Mouse (Mus musculus) gastrocnemius, adult 18-20 months (tissue): Measurements from ENCODE around the gene Homez. TPM values are rescaled to one million over a fixed set of nuclear protein-coding genes. Genes with fewer than 3 reads are reported as not detected.

Experiments used
- total RNA-seq, 2 experiments: library from RNA; stranded (reverse); gene quantifications; 2 replicates each; pipeline ENCODE4 v1.2.3; 2021

The Homez gene
- total RNA-seq, 2 experiments from 2014 or later, result 4.3 to 5.1 TPM

Other genes with a start within 250 kb of the Homez start
- gene Psmb11, start 249.5 kb downstream of the Homez start, total RNA-seq, result not detected
- gene Gm17606, start 230.0 kb downstream of the Homez start, total RNA-seq, result not detected
- under 1 TPM; 0.07 to 0.11 TPM for gene Cdh24, start 229.6 kb downstream of the Homez start, total RNA-seq
- gene 1700123O20Rik, start 184.7 kb downstream of the Homez start, total RNA-seq, result 10 to 100 TPM in 1 of 2 experiments, 1 to 10 TPM in 1; 7.8 to 10.6 TPM
- 10 to 100 TPM; 62.6 to 72.6 TPM for gene Acin1, start 184.0 kb downstream of the Homez start, total RNA-seq
- gene Gm29776, start 172.1 kb downstream of the Homez start, total RNA-seq, result not detected
- gene Cebpe, start 158.8 kb downstream of the Homez start, total RNA-seq, result not detected
- gene Slc7a8, start 89.0 kb downstream of the Homez start, total RNA-seq, result 10 to 100 TPM; 10.7 to 24.4 TPM
- gene Rnf212b, start 56.8 kb downstream of the Homez start, total RNA-seq, result 1 to 10 TPM; 3.0 to 4.1 TPM
- 1 to 10 TPM; 2.4 to 4.5 TPM for gene Ppp1r3e, start 6.6 kb upstream of the Homez start, total RNA-seq
- gene Bcl2l2, start 12.4 kb upstream of the Homez start, total RNA-seq, result 10 to 100 TPM; 22.3 to 27.3 TPM
- 1 to 10 TPM; 2.9 to 3.0 TPM for gene Gm20521, start 12.5 kb upstream of the Homez start, total RNA-seq
- gene Pabpn1, start 21.5 kb upstream of the Homez start, total RNA-seq, result 10 to 100 TPM; 46.1 to 51.0 TPM
- gene Slc22a17, start 42.2 kb upstream of the Homez start, total RNA-seq, result 1 to 10 TPM; 1.2 to 1.3 TPM
- gene Efs, start 55.2 kb upstream of the Homez start, total RNA-seq, result 1 to 10 TPM in 1 of 2 experiments, under 1 TPM in 1; 0.78 to 1.5 TPM
- gene Il25, start 61.7 kb upstream of the Homez start, total RNA-seq, result not detected
- under 1 TPM in 1 of 2 experiments, not detected in 1; 0.50 TPM for gene Cmtm5, start 65.3 kb upstream of the Homez start, total RNA-seq
- gene Myh6, start 96.0 kb upstream of the Homez start, total RNA-seq, result 100 to 1,000 TPM; 174 to 189 TPM
- gene Gm17428, start 106.0 kb upstream of the Homez start, total RNA-seq, result not detected
- 100 to 1,000 TPM; 739 to 933 TPM for gene Myh7, start 123.7 kb upstream of the Homez start, total RNA-seq
- 10 to 100 TPM; 18.4 to 19.0 TPM for gene Ngdn, start 144.5 kb upstream of the Homez start, total RNA-seq
- gene Zfhx2, start 221.4 kb upstream of the Homez start, total RNA-seq, result 1 to 10 TPM; 4.9 to 5.6 TPM
- 10 to 100 TPM; 12.1 to 14.8 TPM for gene Thtpa, start 223.8 kb upstream of the Homez start, total RNA-seq
- 1 to 10 TPM; 4.2 to 4.9 TPM for gene Ap1g2, start 235.6 kb upstream of the Homez start, total RNA-seq
- under 1 TPM; 0.07 to 0.11 TPM for gene Jph4, start 246.0 kb upstream of the Homez start, total RNA-seq